Mouse (Mus musculus) cerebellum, adult 11-12 months (tissue): ENCODE results near the gene Fbxl16.
A peak's percentile ranks its signal among the peaks of the same experiment; 100 is the strongest.

Experiments
- DNase-seq: peaks from one replicate; pipeline ENCODE4 v3.0.0; 2022

The Fbxl16 gene

GRCm38 (mm10) chr17:25808789-25809605, at the start of gene Fbxl16:
Fbxl16 (plus strand) TSS chr17:25809085.
- peak; percentile 97 for DNase-seq

- no peak for DNase-seq
Measured at GRCm38 (mm10) chr17:25760148-25760547, 48.7 kb upstream of the Fbxl16 start.

GRCm38 (mm10) chr17:25761561-25761970, 47.3 kb upstream of the Fbxl16 start:
- no peak for DNase-seq

GRCm38 (mm10) chr17:25762591-25762990, 46.3 kb upstream of the Fbxl16 start:
- no peak for DNase-seq

GRCm38 (mm10) chr17:25765886-25766285, 43.0 kb upstream of the Fbxl16 start:
- no peak for DNase-seq

GRCm38 (mm10) chr17:25769331-25769730, 39.6 kb upstream of the Fbxl16 start:
- no peak for DNase-seq

GRCm38 (mm10) chr17:25773549-25774120, 35.2 kb upstream of the Fbxl16 start, which contains the start of gene Narfl:
Narfl (plus strand) TSS chr17:25773776.
- DNase-seq = peak; percentile 96

GRCm38 (mm10) chr17:25775318-25776062, 33.4 kb upstream of the Fbxl16 start:
- peak; percentile 23 for DNase-seq

- DNase-seq = no peak
Measured at GRCm38 (mm10) chr17:25777948-25778347, 30.9 kb upstream of the Fbxl16 start.

GRCm38 (mm10) chr17:25781339-25781738, 27.5 kb upstream of the Fbxl16 start:
- peak; percentile 33 for DNase-seq

- peak; percentile 75 for DNase-seq
Measured at GRCm38 (mm10) chr17:25783086-25783485, 25.8 kb upstream of the Fbxl16 start.

- peak; percentile 56 for DNase-seq
Measured at GRCm38 (mm10) chr17:25783861-25784574, 24.9 kb upstream of the Fbxl16 start.

- peak; percentile 96 for DNase-seq
Measured at GRCm38 (mm10) chr17:25785281-25785745, 23.6 kb upstream of the Fbxl16 start, which contains the start of gene Haghl. Haghl (minus strand) TSS chr17:25785673.

GRCm38 (mm10) chr17:25786280-25786679, 22.6 kb upstream of the Fbxl16 start, which contains the start of gene Ccdc78:
Ccdc78 (plus strand) TSS chr17:25786580.
- no peak for DNase-seq

- DNase-seq = peak; percentile 42
Measured at GRCm38 (mm10) chr17:25786781-25787504, 21.9 kb upstream of the Fbxl16 start.

GRCm38 (mm10) chr17:25791320-25791842, 17.5 kb upstream of the Fbxl16 start:
- peak; percentile 47 for DNase-seq

- peak; percentile 84 for DNase-seq
Measured at GRCm38 (mm10) chr17:25791843-25792527, 16.9 kb upstream of the Fbxl16 start.

- DNase-seq = peak; percentile 69
Measured at GRCm38 (mm10) chr17:25792615-25793014, 16.3 kb upstream of the Fbxl16 start, which contains the start of gene Fam173a. Fam173a (minus strand) TSS chr17:25792901.

GRCm38 (mm10) chr17:25794197-25794596, 14.7 kb upstream of the Fbxl16 start:
- peak; percentile 61 for DNase-seq

- DNase-seq = no peak
Measured at GRCm38 (mm10) chr17:25794998-25795397, 13.9 kb upstream of the Fbxl16 start.

GRCm38 (mm10) chr17:25795609-25796092, 13.2 kb upstream of the Fbxl16 start, which contains the start of gene AC134908.4:
AC134908.4 (minus strand) TSS chr17:25795659.
- peak; percentile 70 for DNase-seq
